Mouse (Mus musculus): Measurements from ENCODE around the gene Smug1.

Smug1 gene

DNA sequence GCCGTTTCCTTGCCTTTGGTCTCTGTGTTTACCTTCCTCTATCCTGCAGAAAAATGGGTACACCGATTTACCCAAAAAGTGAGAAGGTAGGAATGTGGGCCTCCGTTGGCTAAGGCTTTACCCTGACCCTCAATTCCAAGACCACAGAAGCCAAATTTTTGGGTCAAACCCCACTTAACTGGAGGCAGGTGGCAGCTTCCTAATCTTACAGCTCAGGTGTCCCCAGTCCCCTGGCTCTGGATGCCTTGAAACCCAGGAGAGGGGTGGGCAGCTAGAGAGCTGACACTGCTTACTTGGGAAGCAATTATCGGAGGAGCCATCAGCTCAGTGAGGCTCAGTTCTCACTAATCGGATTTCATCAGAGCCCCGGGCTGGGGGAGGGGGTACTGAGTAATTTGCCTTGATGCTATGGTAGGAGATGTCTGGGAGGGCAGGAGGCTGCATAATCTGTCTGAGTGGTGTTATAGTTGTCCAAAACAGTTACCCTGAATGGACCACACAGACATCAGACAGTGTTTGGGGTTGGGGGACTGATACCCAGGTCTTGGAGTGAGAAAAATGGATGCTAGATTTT, at the start of gene Smug1:
Gene Smug1 (minus strand): TSS at position 51 of the 574 bp plus-strand sequence.
- DNase-seq: no peak

DNA sequence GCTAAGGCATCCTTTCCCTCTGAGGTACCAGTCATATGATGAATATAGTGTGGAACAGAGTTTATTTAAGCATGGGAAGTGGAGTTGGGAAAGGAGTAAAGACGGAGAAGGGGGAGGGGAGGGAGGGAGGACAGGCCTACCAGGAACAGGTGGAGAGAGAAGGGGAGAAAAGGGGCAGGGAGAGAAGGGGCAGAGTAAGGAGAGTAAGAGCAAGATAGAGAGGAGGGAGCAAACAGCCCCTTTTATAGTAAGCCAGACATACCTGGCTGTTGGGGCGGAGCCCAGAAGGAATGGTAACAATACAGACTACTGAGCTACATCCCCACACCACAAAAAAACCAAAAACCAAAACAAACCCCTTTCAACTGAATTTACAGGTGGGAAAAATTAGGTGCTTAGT, 49.2 kb upstream of the Smug1 start:
- DNase-seq: no peak

DNA sequence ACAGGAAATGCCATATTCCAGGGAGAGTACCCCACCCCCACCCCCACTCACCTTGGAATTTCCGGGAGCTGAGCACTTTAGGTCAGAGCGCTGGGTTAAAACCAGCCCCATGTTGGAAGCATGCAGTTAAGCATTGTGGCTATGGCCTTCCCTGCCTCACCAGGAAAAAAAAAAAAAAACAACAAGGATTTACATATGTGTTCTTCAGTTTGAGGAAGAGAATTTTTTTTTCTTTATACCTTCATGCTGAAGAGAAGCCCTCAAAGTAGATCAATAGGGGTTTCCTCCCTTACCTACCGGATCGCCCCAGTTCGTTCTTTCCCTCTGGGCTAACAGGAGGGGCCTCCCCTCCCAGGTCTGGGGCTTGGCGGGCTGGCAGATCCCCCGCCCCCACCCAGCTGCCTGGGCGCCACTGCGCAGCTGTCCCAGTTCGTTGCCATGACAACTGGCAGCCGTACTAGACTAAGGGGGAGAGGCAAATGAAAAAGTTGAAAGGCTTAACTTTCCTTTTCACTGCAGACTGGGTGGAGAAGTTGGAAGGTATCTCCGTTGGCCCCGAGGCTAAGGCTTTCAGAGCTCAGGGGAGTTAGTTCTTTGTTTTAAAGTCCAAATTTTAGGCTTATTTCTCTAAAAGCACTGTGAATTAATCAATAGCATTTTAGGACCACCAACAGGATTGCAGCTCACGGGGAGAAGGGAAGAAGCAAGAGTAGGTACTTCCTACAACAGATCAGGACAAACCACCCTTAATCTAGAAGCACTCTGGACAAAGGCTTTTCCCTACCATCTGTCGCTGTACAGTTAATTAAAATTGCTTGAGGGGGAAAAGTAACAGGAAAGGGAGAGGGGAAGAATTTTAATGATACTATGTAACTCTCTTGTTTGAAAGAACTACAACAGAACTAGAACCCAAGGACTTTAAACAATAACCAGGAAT, 48.3 kb upstream of the Smug1 start:
- DNase-seq: peak; percentile 86

DNA sequence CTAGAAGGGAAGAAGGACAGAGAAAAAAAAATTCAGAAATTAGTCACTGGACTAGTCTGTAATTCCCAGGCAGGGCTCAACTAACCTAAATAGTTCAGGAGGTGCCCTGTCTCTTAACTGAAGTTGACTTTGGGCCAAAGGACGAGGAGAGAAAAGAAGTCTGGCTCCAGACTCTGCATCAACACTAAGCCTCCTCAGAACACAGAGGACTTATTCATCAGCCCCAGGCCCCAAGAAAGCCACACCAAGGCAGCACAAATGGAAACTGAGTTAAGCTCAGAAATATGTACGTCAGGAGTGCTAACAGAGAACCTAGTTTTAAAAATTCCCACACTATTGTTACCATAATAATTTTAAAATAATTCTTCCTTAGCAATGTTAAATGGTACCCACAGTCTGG, 47.3 kb upstream of the Smug1 start:
- no peak for DNase-seq

DNA sequence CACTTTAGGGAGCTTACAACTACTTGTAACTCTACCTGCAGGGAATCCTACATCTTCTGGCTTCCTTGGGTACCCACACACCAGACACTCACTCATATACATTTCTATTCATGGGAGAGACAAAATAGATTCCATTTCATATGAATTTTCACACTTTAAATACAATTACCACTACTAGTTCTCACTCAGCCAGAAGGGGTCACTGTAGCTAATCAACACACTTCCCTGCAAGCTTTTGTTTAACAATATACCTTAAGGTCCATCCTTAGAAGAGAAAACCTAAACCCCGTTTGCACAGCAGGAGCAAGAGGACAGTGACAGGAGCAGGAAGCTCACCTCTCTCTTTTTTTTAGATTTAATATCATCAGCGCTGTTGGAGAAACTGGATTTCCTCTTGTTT, 38.3 kb upstream of the Smug1 start:
- DNase-seq: no peak

DNA sequence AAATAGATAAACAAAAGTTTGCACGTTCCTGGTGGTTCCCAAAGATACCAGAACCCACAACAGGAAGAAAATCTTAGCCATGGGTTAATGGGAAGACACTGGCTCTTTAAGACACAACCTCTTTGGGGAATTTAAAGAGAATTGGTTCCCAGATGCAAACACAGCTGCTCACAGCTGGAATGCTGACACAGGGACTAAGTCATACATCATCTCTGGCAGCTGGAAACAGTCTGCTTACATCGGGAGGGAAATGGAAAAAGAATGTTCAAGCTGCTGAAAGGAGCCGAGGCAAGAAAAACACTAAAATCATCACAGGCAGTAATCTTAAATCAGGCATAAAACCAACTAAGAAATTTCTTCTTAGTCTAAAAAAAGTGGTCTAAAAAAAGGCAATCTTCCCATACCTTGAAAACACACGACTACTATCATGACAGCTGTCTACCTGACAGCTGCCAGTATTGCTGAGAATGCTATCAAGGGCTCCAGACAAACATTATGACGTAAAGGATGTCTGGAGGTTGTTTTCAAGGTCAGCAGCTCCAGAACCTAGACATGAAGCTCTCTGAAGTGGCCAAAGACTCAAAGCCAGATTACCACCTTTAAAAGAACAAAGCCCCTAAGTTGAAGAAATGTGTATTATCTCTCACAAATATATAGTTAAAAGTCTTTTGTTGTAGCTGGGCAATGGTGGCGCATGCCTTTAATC, 35.3 kb upstream of the Smug1 start:
- DNase-seq: no peak

DNA sequence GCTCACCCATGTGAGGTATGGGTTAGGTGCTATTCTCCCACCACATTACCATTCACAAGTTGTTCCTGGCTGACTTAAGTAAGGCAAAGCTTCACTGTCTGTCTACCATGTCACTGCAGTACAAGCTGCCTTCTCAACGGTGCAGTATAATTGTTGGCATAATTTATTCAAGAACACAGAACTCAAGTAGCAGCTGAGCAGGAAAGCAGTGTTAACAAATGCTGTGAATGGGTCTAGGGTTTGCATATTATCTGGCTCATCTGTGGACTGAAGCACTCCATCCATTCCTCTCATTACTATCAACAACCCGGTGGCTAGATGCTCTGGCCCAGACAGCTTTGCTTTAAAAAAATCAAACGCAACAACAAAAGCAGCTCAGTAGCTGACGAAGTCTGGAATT, 30.9 kb upstream of the Smug1 start:
- no peak for DNase-seq

DNA sequence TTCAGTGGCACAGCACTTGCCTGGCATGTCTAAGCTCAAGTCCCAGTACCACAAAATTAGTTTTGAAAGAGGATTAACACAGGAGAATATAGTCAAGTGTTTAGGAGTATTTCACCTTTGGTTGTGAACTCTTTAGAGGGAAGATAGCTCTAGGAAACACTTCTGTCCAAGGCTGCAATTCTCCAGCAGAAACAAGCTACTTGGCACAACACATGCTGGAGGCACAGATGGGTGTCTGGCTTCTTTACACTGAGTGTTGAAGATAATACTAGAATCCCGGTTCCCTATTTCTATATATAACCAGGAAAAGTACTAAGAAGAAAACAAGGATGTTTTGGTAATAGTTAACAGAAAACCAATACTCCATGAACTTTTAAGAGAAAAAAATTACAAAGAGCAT, 29.9 kb upstream of the Smug1 start:
- DNase-seq: no peak

DNA sequence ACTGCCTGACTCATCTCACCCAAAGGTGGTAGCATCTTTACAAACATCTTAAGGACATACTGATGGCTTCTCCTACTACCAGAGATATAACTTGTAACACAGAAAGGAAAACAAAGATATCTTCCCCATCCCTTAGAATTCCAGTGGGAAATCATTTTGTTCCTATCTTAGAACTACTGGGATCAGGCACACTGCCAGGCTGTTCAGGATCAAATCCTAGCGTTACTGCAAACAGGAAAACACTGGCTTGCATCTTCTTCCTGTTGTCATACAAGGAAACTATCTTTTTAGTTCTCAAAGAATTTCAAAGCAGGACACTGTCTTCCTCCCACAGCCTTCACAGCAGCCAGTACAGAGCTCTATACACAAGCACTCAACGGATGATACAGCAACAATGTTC, 26.7 kb upstream of the Smug1 start:
- DNase-seq: no peak

DNA sequence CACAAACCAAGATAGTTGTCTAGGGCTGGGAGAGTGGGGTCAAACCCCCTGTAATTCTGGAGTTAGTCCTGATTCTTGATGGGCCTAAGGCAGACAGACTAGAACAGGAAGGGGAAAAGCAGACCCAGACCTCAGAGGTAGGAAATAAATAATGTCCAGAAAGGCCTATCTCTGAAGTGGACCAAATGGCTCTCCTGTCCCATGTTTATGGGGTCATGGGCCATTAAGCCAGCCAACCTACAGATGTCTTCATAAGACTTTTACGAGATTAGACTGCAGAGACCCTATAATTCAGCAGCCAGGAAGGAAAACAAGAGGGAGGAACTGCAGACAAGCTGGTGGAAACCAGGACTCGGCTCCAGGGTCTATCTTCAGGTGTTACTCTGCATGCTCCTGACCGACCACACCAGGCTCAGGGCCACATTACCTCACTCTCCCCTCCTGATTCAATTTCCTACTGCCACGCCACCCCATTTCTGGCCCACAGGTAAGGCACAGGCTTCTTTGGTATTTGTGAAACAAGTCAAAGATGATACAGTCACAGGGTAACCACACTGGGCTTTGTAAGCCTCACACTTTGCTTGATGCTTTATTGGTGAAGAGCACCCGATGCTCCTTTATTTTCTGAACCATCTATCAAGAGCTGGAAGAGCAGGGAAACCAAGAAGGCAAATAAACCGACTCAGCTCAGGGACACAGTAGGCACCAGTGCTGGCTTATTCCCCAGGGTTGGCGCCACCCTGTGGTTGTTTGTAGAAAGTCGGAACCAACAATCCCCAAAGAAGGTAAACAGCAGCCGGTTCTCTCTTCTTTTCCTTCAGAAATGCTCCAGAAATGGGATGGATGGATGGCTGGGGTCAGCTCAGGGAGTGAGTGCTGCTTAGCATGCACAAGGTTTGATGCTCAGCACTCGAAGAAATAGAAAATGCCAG, 23.9 kb upstream of the Smug1 start:
- peak; percentile 69 for DNase-seq

DNA sequence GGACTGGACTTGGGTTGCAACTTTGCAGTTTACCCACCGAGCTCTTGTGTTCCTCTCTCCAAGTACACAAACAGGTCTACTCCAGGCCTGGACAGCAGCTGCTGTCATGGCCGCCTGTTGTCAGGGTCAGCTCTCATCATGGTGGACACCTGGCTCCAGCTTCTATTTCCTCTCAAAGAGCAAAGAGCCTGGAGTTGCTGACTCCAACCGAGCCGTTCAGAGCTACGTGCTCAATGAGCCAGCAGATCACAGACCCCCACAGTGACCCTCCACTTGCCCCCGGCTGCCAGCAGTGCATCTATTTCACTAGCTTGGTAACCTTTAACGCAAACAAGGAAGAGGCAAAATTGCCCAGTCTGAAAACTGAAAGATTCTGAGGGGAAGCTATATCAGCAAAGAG, 23.2 kb upstream of the Smug1 start:
- DNase-seq: no peak

DNA sequence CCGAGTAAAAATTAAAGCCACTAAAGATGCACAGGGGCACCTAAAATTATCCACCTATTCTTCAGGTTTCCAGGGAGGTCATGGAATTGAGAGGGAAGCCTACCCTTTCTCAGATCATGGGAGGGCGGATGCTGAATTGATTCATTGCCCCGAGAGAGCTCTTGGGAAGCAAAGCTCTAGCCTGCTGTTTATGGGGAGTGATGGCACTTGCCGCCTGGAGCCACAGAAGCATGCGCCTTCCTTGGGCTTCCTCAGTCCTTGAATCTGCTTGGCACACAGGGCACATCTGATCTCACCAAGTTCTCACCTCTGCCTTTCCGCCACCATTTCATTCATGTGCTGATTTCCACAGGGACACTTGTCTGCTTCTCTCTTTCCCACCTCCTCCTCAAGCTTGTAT, 20.9 kb upstream of the Smug1 start:
- no peak for DNase-seq

DNA sequence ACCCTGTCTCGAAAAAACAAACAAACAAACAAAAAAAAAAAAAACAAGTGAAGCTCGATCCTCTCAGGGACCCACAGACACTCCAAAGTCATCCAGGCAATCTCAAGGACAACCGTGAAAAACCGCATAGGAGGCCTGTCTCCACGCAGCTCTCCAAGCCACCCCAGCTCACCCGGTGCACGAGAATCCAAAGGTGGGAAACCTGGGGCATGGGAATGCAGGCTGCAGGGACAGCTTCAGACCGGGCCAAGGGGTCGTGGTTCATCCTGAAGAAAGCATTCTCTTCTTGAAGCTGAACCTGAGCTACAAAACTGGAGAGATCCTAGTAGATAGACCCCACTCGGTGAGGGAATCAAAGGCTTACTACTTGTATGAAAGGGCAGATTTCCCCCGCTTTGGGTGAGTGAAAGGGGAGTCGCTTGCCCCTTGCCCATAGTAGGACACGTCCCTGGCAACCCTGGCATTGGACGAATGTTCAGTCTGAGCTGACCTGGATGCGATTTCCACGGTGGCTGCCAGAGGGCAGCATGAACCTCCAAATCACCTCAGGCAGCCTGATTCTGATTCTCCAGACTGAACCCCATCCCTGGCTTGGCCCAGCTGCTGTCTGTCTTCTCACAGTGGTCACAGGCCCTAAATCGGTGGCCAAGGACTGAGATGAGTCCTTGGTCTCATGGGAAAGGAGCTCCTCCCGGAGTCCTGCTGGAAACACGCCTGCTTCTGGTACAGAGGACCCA, 18.7 kb upstream of the Smug1 start:
- peak; percentile 58 for DNase-seq

DNA sequence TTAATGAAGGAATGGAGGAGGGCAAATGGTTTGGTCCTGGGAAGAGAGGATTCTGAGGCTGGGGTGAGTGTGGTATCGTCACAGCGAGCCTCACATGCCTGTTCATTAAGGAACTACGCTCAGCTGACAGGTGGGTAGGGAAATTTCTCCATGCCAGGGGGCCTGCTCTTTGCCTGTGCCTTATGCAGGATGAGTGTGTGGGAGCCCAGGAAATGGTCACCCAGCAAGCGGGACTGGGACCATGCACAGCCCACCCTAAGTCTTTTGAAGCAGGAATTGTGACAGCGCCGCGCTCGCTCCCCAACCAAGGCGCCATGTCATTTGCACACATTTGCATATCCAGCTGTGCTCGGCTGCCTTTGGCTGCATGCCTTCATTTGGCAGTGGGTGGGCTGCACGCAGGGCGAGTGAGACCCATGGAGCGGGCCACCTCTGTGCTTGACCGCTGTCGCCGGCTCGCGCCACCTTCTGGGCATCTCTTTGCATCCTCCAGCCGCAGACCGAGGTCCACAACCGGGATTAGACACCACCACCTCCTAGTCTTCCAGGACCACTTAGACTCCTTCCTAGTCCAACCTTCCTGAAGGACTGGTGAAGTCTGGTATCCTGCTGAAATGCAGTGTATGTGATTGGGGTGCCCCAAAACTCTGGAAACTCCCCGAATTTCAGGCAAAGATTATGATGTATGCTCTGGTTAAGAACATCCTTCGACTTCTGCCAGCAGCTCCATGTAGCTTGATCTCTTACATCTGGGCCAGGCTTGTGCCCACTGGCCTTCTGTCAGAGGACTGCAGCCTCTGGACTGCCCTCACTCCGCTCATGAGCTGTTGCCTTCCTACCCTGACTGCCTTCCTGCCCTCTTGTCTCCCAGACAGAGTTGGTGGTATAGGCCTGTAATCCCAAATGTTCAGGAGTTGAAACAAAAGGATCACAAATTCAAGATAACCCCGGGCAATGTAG, 17.0 kb upstream of the Smug1 start:
- DNase-seq: peak; percentile 54

DNA sequence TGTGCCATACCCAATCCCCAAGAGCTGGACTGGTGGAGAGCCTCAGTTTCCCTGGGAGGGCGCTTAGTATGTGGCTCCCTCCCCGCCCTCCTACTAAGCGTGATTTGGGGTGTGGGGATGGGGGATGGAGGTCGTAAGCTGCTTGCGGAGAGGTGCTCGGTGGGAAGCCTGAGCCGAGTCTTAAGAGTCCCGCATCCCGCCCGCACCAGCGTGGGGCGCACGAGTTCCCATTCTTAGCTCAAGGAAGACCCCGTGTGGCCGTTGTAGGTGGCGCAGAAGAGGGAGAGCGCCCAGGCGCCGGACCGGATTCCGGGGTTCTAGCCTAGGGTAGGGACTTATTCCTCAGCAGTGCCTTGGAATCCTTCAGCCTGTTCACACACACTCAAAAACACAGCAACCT, 16.2 kb upstream of the Smug1 start:
- peak; percentile 70 for DNase-seq

DNA sequence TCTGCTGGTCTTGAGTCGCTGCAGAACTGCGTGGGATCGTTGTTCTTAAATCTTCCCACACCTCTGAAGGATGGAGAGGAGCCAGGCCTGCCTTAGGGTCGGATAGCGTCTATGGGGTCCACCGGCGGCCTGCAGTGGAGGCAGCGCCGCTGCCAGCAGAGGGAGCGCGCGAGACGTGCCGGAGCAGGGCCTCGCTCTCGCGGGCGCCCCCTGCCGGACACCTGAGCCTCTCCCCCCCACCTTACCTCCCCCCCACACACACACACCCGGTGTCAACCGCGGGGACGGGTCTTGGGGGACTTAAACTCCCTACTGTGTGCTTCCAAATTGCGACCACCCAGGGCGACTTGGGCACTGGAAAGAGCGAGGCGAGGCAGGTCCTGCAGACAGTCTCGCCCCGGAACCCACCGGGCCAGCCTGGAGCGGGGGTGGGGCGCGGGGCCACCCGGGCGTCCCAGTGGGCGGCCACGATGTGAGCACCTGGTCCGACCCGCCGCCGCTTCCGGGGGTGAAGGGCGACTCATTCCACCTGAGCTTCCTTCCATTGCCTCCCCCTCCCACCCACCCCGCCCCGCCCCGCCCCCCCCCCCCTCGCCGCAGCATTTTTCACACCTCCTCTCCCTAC, 15.4 kb upstream of the Smug1 start:
- DNase-seq: peak; percentile 90

DNA sequence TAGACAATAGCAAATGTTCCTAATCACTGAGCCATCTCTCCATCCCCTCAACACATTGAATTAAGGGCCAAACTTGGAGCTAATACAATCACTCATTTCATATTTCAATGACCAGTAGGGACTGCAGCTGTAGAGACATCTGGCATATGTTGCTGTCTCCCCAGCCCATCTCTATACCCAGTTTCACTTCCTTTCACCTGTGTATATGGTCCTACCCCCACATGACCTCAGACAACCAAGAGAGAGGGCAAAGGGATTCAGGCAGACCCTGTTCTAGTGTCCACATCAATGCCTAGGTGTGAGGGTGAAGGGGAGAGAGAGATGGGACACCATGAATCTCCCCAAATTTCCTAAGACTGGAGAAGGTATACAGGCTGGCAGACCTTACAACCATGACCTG, 13.5 kb upstream of the Smug1 start:
- DNase-seq: no peak

DNA sequence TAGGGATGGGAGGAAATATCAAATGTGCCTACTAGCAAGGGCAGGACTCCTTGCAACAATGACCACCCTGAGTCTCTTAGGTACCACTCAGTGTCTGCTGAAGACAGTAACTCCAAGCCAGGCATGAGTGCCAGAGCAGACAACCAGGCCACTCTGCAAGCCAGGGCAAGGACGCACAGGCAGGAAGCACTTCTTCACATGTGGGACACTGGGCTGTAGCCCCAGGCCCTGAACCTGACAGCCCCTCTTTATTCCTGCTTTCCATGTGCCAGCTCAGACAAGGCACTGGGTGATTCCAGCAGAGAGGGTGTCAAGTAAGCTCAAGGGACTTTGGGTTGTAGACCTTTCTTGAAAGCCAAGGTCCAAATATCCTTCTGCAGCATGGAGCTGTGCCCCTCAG, 11.9 kb upstream of the Smug1 start:
- no peak for DNase-seq

DNA sequence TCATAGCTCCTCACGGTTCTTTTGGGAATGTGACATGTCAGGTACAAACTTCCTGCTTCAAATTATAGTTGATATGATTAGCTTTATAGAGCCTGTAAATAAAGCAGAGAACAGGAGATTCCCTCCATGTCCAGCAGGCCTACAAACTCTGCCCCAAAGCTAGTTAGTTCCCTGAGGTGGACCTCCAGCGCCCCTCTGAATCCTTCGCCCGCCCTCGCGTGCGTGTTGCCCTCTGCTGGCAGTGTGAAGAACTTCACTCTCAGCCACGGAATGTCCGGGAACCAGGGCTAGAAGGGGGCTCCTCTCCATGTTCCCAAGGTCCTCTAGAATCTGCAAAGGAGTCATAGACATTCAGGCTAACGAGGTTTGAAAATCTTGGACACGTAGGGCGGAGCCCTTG, 11.2 kb upstream of the Smug1 start:
- DNase-seq: no peak

DNA sequence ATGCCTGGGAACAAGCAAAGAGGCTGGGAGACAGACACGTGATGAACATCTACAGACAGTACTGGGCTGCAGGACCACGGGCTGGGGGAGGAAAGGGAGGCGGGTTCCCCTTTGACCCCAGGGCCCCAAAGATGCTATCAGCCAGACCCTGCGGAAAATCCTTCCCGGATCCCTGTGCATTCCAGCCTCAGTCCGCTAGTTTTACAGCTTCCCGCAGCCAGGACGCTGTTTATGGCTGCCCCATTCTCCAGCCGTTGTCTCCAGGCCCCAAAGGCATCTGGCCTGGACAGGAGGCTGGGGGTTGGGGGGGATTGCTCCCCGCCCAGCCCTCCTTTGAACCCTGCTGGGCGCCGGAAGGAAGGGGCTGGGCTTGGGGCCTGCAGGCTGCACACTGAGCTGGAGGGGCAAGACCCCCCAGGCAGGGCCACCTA, 10.7 kb upstream of the Smug1 start:
- no peak for DNase-seq
